Mouse (Mus musculus): ENCODE measurements around the gene Glb1. TPM values are rescaled to one million over a fixed set of nuclear protein-coding genes. Genes with fewer than 3 reads are reported as not detected.

The Glb1 gene
- polyA plus RNA-seq, 1 experiment from 2014 or later = 23.4 TPM

DNA sequence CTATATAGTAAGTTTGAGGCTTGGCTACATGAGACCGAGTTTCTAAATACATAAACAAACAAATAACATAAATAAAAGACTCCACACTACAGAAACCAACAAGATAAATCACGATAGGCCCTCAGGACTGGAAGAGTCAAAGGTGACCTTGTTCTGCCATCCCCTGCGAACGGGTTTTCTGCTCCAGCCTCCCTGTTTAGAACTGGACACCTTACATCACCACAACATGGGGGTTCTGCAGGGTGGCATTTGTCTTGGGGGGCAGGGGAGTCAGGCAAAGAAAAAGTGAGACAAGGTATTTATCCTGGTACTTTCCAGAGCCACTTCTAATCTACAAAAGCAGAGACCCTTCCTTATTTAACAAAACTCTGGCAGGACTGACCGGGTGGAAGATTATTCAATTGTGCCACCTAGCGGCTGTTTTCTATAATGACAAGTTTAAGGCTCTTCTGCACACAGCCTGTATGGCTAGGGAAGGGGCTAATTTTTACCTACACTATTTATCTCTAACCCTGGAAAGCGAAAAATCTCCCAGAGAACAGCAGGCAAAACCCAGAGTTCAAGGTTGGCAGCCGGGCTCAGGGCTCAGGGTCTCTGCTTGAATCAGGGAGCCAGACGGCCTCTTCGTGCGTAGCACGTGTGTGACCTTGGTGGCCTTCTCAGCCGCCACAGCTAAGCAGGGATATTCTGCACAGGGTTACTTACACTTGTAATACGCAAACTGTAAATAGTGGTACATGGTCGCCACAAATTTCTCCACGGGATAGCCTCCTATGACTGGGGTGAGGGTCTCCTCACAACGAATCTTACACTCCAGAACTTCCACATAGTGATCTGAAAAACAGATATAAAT lies 19.8 kb upstream of the Glb1 start:
- Histone ChIP-seq H3K9ac (replicated peaks; ENCODE audit: low read depth, low read length) (no peak overlapping the region), H3K27me3 (replicated peaks; ENCODE audit: control insufficient read depth, insufficient read depth, low read length) (no peaks in the 10 kb centered on the region), H3K27ac (ENCODE audit: low read length) (no peak overlapping the region), H3K36me3 (ENCODE audit: control insufficient read depth, insufficient read depth) (no peaks in the 10 kb centered on the region), H3K9me3 (ENCODE audit: control insufficient read depth, low read length) (no peaks in the 10 kb centered on the region), H3K4me1 (replicated peaks; ENCODE audit: control insufficient read depth, insufficient read depth, low read length) (no peaks in the 10 kb centered on the region), H3K4me3 (replicated peaks; ENCODE audit: low read length) (no peak overlapping the region), H3K4me2 (ENCODE audit: low read length) (no peak overlapping the region)
- ATAC-seq = peak; percentile 78
- WGBS = 70% methylated on average over 17 of the region's 17 CpGs

DNA sequence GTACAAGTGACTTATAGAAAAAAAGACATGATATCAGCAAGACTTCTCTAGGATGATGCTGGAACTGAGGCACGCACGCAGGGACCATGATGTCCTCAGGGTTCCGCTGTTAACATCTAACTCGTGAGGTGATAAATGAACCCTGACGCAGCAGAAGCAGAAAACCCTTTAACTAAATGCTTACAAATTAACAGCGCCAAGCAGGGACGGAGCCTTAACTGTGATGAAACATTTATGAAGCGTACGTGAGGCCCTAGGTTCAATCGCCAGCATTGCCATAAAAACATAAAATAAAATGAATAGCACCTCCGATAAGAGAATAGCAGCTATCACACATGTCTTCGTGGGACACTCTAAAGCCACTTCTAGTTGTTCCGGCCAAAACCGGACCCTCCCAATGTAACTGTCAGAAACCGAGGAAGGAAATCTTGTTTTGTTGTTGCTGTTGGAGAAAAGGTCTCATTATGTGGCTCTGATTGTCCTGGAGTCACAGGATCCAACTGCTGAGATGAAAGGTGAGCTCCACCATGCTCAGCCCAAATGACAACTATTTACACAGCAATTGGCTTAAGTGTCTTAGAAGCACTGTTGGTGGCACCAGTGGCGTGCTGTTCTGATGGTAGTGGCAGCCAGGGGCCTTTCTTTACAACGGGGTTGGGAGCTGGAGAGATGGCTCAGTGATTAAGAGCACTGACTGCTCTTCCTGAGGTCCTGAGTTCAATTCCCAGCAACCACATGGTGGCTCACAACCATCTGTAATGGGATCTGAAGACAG lies 17.8 kb upstream of the Glb1 start:
- ATAC-seq = no peak
- no peak overlapping the region for H3K9ac ChIP-seq (replicated peaks; ENCODE audit: low read depth, low read length)
- H3K4me1 ChIP-seq (replicated peaks; ENCODE audit: control insufficient read depth, insufficient read depth, low read length) = no peaks in the 10 kb centered on the region
- no peaks in the 10 kb centered on the region for H3K27me3 ChIP-seq (replicated peaks; ENCODE audit: control insufficient read depth, insufficient read depth, low read length)
- no peak overlapping the region for H3K27ac ChIP-seq (ENCODE audit: low read length)
- no peak overlapping the region for H3K4me2 ChIP-seq (ENCODE audit: low read length)
- H3K36me3 ChIP-seq (ENCODE audit: control insufficient read depth, insufficient read depth) = no peaks in the 10 kb centered on the region
- no peak overlapping the region for H3K4me3 ChIP-seq (replicated peaks; ENCODE audit: low read length)
- 91% methylated on average over 17 of the region's 17 CpGs for WGBS
- H3K9me3 ChIP-seq (ENCODE audit: control insufficient read depth, low read length) = no peaks in the 10 kb centered on the region

DNA sequence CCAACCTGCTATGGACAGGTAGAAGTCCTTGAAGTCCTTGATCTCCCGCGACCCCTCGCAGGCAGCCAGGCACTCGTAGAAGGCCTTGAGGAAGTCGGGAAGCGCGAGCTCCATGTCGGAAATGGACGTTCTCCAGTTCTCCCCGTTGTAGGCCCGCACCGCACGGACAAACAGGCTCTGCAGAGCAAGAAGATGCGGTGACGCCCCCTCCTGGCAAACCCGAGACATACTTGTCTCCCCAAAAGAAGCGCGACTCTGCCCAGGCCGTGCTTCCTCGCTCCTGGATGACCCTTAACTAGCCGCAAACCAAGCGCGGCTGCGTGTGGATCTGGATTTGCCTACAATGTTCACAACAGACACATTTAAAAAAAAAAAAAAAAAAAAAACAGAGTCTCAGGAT lies 16.2 kb upstream of the Glb1 start:
- H3K9ac ChIP-seq (replicated peaks; ENCODE audit: low read depth, low read length) = no peak overlapping the region
- WGBS = 89% methylated on average over 24 of the region's 24 CpGs

DNA sequence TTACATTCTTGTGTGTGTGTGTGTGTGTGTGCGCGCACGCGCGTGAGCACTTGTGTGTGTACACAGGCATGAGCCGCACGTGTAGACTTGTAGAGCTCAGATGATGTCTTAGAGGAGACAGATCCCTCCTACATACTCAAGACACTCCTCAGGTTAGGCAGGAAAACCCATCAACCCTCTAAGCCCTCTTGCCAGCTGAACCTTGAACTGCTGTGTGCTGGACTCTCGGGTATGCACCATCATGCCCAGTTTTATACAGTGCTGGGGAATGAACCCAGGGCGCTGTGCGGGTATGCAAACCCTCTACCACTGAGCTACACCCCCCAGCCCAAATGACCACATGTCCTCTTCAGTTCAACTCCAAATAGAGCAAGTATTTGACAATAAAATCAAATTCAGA lies 15.7 kb upstream of the Glb1 start:
- no peak overlapping the region for H3K9ac ChIP-seq (replicated peaks; ENCODE audit: low read depth, low read length)

More for the DNA sequence above, 16.2 kb upstream of the Glb1 start:
- Histone ChIP-seq H3K4me2 (ENCODE audit: low read length) (no peak overlapping the region), H3K27me3 (replicated peaks; ENCODE audit: control insufficient read depth, insufficient read depth, low read length) (no peaks in the 10 kb centered on the region), H3K4me3 (replicated peaks; ENCODE audit: low read length) (no peak overlapping the region), H3K9me3 (ENCODE audit: control insufficient read depth, low read length) (no peaks in the 10 kb centered on the region), H3K4me1 (replicated peaks; ENCODE audit: control insufficient read depth, insufficient read depth, low read length) (no peaks in the 10 kb centered on the region), H3K27ac (ENCODE audit: low read length) (no peak overlapping the region), H3K36me3 (ENCODE audit: control insufficient read depth, insufficient read depth) (no peaks in the 10 kb centered on the region)
- ATAC-seq = no peak

DNA sequence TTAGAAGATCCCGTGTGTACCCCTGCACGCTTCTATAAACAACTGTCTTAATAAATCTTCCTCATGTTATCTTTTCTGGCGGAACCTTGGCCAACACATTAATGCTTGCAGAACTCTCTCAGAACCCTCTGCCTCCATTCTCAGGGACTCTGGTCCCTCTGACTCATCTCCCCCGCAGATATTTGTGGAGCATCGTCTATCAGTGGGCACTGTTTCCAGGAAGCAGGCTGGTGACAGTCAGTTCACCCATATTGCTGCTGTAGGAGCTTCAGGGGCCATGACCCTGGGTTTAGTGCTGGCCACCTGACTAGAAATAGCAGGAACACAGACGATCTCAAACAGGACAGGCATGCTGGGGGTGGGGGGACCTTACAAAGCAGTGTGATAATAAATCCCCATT lies 13.8 kb upstream of the Glb1 start:
- H3K4me2 ChIP-seq (ENCODE audit: low read length) = no peak overlapping the region
- no peak overlapping the region for H3K27ac ChIP-seq (ENCODE audit: low read length)
- no peaks in the 10 kb centered on the region for H3K36me3 ChIP-seq (ENCODE audit: control insufficient read depth, insufficient read depth)
- WGBS = 82% methylated on average over 6 of the region's 6 CpGs
- H3K4me3 ChIP-seq (replicated peaks; ENCODE audit: low read length) = no peak overlapping the region
- H3K27me3 ChIP-seq (replicated peaks; ENCODE audit: control insufficient read depth, insufficient read depth, low read length) = no peaks in the 10 kb centered on the region
- H3K9ac ChIP-seq (replicated peaks; ENCODE audit: low read depth, low read length) = no peak overlapping the region
- 0 out of 2 replicates have a peak, but pooled peaks cover 3% of the 10 kb centered on the region for H3K4me1 ChIP-seq (replicated peaks; ENCODE audit: control insufficient read depth, insufficient read depth, low read length)
- no peaks in the 10 kb centered on the region for H3K9me3 ChIP-seq (ENCODE audit: control insufficient read depth, low read length)
- ATAC-seq = no peak

More for the DNA sequence above, 15.7 kb upstream of the Glb1 start:
- Histone ChIP-seq H3K36me3 (ENCODE audit: control insufficient read depth, insufficient read depth) (no peaks in the 10 kb centered on the region), H3K9me3 (ENCODE audit: control insufficient read depth, low read length) (no peaks in the 10 kb centered on the region), H3K27me3 (replicated peaks; ENCODE audit: control insufficient read depth, insufficient read depth, low read length) (no peaks in the 10 kb centered on the region), H3K27ac (ENCODE audit: low read length) (no peak overlapping the region), H3K4me1 (replicated peaks; ENCODE audit: control insufficient read depth, insufficient read depth, low read length) (no peaks in the 10 kb centered on the region), H3K4me3 (replicated peaks; ENCODE audit: low read length) (no peak overlapping the region), H3K4me2 (ENCODE audit: low read length) (no peak overlapping the region)
- no peak for ATAC-seq
- 98% methylated on average over 10 of the region's 10 CpGs for WGBS

DNA sequence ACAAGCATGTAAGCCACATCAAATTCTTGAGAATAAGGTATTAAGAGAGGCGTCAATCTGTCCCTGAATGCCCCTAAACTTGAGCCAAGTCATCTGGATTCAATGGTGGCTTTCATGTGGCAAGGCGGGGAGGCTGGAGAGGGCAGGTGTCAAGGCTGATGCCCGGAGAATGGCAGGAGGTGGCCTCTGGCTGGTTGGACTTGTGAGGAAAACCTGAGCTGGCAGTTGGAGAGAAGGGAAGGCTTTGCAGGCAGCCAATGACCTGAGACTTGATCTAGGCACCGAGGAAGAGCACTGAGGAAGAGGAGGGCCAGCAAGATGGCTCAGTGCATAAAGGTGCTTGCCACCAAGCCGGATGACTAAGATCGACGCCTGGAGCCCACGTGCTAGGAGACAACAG lies 12.6 kb upstream of the Glb1 start:
- 0 out of 2 replicates have a peak, but pooled peaks cover 3% of the 10 kb centered on the region for H3K4me1 ChIP-seq (replicated peaks; ENCODE audit: control insufficient read depth, insufficient read depth, low read length)
- no peak overlapping the region for H3K4me3 ChIP-seq (replicated peaks; ENCODE audit: low read length)
- no peak for ATAC-seq
- H3K27ac ChIP-seq (ENCODE audit: low read length) = no peak overlapping the region
- H3K4me2 ChIP-seq (ENCODE audit: low read length) = no peak overlapping the region
- H3K9me3 ChIP-seq (ENCODE audit: control insufficient read depth, low read length) = no peaks in the 10 kb centered on the region
- no peak overlapping the region for H3K9ac ChIP-seq (replicated peaks; ENCODE audit: low read depth, low read length)
- H3K27me3 ChIP-seq (replicated peaks; ENCODE audit: control insufficient read depth, insufficient read depth, low read length) = no peaks in the 10 kb centered on the region
- WGBS = 90% methylated on average over 8 of the region's 8 CpGs
- no peaks in the 10 kb centered on the region for H3K36me3 ChIP-seq (ENCODE audit: control insufficient read depth, insufficient read depth)

DNA sequence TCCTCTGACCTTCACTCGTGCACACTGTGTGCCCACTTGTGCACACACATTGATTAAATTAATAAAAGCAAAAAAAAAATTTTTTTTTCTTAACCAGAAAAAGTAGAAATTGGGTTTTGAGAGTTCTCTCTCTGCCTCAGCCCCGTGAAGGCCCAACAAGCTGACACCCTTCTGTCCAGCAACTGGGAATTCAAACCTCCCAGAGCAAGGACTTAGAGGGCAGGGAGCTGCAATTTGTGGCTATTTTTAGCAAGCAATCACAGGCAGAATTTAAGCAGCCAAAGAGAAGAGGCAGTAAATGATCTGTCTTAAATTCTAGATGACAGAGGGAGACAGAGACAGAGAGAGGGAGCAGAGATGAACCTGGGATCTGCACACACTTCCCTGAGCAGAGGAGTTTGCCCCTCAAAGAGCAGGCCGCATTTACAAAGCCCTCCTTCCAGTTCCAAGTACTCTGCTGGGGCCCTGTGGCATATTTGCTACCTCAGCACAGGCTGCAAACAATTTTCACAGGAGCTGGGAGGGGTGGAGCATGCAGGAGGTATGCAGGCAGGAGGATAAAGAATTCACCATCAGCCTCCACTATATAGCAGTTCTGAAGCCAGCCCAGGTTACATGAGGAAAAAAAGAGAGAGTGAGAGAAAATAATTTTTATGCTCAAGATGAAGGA lies 12.0 kb upstream of the Glb1 start:
- 77% methylated on average over 3 of the region's 3 CpGs for WGBS
- no peaks in the 10 kb centered on the region for H3K36me3 ChIP-seq (ENCODE audit: control insufficient read depth, insufficient read depth)
- H3K4me1 ChIP-seq (replicated peaks; ENCODE audit: control insufficient read depth, insufficient read depth, low read length) = 0 out of 2 replicates have a peak, but pooled peaks cover 3% of the 10 kb centered on the region
- H3K9me3 ChIP-seq (ENCODE audit: control insufficient read depth, low read length) = no peaks in the 10 kb centered on the region
- H3K27ac ChIP-seq (ENCODE audit: low read length) = no peak overlapping the region
- H3K4me2 ChIP-seq (ENCODE audit: low read length) = no peak overlapping the region
- no peak overlapping the region for H3K4me3 ChIP-seq (replicated peaks; ENCODE audit: low read length)
- no peak for ATAC-seq
- no peaks in the 10 kb centered on the region for H3K27me3 ChIP-seq (replicated peaks; ENCODE audit: control insufficient read depth, insufficient read depth, low read length)
- H3K9ac ChIP-seq (replicated peaks; ENCODE audit: low read depth, low read length) = no peak overlapping the region

DNA sequence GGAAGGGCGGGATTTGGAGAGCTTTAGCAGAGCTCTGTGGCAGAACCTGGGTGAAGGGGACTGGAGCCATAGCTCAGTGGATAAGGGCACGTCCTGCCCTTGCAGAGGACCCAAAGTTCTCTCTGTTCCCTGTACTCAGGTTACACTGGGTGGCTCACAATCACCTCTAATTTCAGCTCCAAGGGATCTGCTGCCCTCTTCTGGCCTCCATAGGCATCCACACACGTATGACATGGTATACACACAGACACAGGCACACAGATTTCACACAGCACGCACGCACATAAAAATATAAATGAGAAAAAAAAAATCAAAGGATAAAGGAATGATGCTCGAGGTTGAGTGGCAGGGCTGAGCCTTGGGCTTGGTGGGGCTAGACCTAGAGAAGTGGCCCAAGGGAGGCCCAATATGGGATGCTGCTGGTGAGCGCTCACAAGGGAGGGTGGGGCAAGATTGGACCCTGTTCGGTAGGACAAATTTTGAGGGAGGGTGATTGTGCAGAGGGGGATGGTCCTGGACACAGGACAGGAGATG lies 11.4 kb upstream of the Glb1 start:
- no peak overlapping the region for H3K27ac ChIP-seq (ENCODE audit: low read length)
- no peaks in the 10 kb centered on the region for H3K9me3 ChIP-seq (ENCODE audit: control insufficient read depth, low read length)
- no peaks in the 10 kb centered on the region for H3K27me3 ChIP-seq (replicated peaks; ENCODE audit: control insufficient read depth, insufficient read depth, low read length)
- WGBS = 82% methylated on average over 8 of the region's 8 CpGs
- ATAC-seq = no peak; the same call in 1 of the 2 replicates
- H3K36me3 ChIP-seq (ENCODE audit: control insufficient read depth, insufficient read depth) = no peaks in the 10 kb centered on the region
- peak overlapping the region; percentile 79 for H3K4me3 ChIP-seq (replicated peaks; ENCODE audit: low read length)
- H3K9ac ChIP-seq (replicated peaks; ENCODE audit: low read depth, low read length) = no peak overlapping the region
- H3K4me2 ChIP-seq (ENCODE audit: low read length) = peak overlapping the region; percentile 74
- H3K4me1 ChIP-seq (replicated peaks; ENCODE audit: control insufficient read depth, insufficient read depth, low read length) = 0 out of 2 replicates have a peak, but pooled peaks cover 3% of the 10 kb centered on the region
